Mouse (Mus musculus) forebrain, embryonic 13.5 days (tissue): Measurements from ENCODE around the gene Rab24. TPM values are rescaled to one million over a fixed set of nuclear protein-coding genes. Genes with fewer than 3 reads are reported as not detected.
A peak's percentile ranks its signal among the peaks of the same experiment; 100 is the strongest.

ENCODE experiments used
- ATAC-seq: fragments of 200-750 bp; cut with Nextera tagmentation; 2 replicates; pipeline ENCODE4 v1.8.0; 2017
- H3K27ac ChIP-seq: fragments of 300-500 bp; sonication (generic); 2 replicates; pipeline ENCODE4 v1.5.1; 2015; ENCODE audit warnings: inconsistent platforms, mild to moderate bottlenecking, moderate library complexity
- H3K27me3 ChIP-seq: fragments of 300-500 bp; sonication (generic); 2 replicates; pipeline ENCODE4 v1.6.1; 2015; ENCODE audit warnings: mild to moderate bottlenecking, inconsistent platforms
- H3K36me3 ChIP-seq: fragments of 300-500 bp; sonication (generic); 2 replicates; pipeline ENCODE4 v1.6.1; 2015; ENCODE audit warnings: mild to moderate bottlenecking, inconsistent platforms; ENCODE audit not compliant: poor library complexity, severe bottlenecking
- H3K4me1 ChIP-seq: fragments of 300-500 bp; sonication (generic); 2 replicates; pipeline ENCODE4 v1.6.1; 2015; ENCODE audit warnings: inconsistent platforms
- H3K4me2 ChIP-seq: fragments of 300-500 bp; sonication (generic); 2 replicates; pipeline ENCODE4 v1.6.1; 2015; ENCODE audit warnings: inconsistent platforms, mild to moderate bottlenecking, moderate library complexity
- H3K4me3 ChIP-seq: fragments of 300-500 bp; sonication (generic); 2 replicates; pipeline ENCODE4 v1.5.1; 2015; ENCODE audit warnings: mild to moderate bottlenecking, inconsistent platforms
- H3K9ac ChIP-seq: fragments of 300-500 bp; sonication (generic); 2 replicates; pipeline ENCODE4 v1.6.1; 2015; ENCODE audit warnings: mild to moderate bottlenecking, inconsistent platforms
- H3K9me3 ChIP-seq: fragments of 300-500 bp; sonication (generic); replicated peaks from 2 replicates; pipeline ENCODE4 v1.6.1; 2016; ENCODE audit warnings: inconsistent platforms
- WGBS: fragments of 180-500 bp; shearing (Covaris S2); methylation state at CpG from one replicate; pipeline ENCODE4 v1.1.7; 2015; 5-methylcytosine and 5-hydroxymethylcytosine counted together
- polyA plus RNA-seq: library from polyadenylated mRNA; unstranded; fragments of >200 nt; fragmentation: Nextera tagmentation; extraction: Ambion mirVana; gene quantifications from 2 replicates; pipeline ENCODE4 v1.2.1, GENCODE M21; 2015

The Rab24 gene
- polyA plus RNA-seq, result 102 and 105 TPM in 2 replicates

DNA sequence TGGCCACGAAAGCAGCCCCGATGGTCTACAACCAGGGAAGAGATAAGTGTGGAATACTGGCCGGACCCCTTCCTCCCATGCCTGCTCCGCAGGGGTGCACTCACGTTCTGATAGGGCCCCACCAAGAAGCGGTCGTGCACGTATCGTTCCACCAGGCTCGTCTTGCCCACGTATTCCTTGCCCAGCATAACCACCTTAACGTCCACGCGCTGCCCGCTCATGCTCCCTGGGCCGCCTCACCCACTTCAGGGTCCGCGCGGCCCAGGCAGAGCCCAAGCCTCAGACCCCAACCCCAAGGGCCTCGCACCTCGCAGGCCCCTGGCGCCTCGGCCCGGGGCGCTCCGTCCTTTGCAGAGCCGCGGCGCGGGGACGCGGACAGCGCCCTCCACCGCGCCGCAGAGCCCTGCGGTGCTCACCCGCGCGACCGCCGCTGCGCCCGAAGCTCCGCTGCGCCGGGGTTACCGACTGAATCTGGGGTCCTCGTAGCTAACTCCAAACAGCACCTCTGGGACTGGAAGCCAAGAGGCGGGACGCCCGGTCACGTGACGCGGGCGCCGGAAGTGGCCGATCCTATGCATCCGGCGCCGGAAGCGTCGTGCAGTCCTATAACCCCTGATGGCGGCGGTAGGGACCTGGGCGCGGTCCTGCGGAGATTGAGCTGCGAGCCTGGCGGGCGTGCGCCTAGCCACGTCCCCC is at the start of gene Rab24:
Rab24 (minus strand) TSS at position 513 of the 696 bp plus-strand sequence.
- Histone ChIP-seq H3K9me3 (no peaks in the 10 kb centered on the region), H3K4me3 (peak within 1 kb of the TSS; percentile 85), H3K27ac (peak within 1 kb of the TSS; percentile 62), H3K4me1 (peaks cover 35% of the 10 kb centered on the region), H3K27me3 (no peaks in the 10 kb centered on the region), H3K36me3 (peaks cover 76% of the 10 kb centered on the region), H3K4me2 (peak within 1 kb of the TSS; percentile 99), H3K9ac (peak within 1 kb of the TSS; percentile 86)
- WGBS, result under 1% methylated on average over 73 of the region's 73 CpGs
- ATAC-seq, result peak; percentile 91

DNA sequence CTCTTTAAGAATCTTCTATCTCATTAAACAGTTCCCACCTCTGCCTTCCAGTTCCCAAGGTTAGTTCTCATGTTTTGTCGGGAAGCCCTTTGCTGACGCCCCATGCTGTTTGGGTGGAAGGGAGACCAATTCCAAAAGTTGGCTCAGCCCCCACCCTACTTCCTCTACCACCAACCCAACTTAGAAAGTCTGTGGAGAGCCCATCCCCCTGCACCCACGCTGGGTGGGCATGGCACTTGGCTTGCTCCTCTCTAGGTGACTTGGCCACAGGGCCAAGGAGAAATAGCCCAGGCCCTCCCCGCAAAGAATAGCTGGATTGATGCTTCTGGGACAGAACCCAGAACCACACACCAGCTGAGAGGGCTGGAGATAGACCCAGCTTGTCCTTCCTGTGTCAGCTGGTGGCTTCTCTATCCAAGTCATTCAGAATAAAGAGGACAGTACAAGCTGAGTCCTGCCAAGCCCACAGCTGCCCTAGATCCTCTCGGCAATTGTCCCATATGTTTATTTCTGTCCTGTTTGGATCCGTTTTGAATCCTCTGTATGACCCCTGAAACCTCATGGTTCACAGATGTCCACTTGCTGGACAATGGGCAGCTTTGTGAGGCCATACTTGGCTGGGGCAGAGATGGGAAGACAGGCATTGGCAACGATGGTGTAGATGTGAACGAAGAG is 49.4 kb upstream of the Rab24 start:
- H3K27me3 ChIP-seq, result peaks cover 28% of the 10 kb centered on the region
- ATAC-seq, result no peak

GRCm38 (mm10) chr13:55370234-55370633 is 48.5 kb upstream of the Rab24 start:
- Histone ChIP-seq H3K27me3 (peaks cover 26% of the 10 kb centered on the region), H3K27ac (no peak overlapping the region), H3K9ac (no peak overlapping the region), H3K4me1 (no peaks in the 10 kb centered on the region), H3K36me3 (no peaks in the 10 kb centered on the region), H3K4me2 (no peak overlapping the region), H3K4me3 (no peak overlapping the region), H3K9me3 (no peaks in the 10 kb centered on the region)
- ATAC-seq, result no peak
- WGBS, result 68% methylated on average over 3 of the region's 3 CpGs

More for the DNA sequence above, 49.4 kb upstream of the Rab24 start:
- no peaks in the 10 kb centered on the region for H3K36me3 ChIP-seq
- no peak overlapping the region for H3K4me2 ChIP-seq
- H3K4me3 ChIP-seq, result no peak overlapping the region
- no peaks in the 10 kb centered on the region for H3K4me1 ChIP-seq
- no peaks in the 10 kb centered on the region for H3K9me3 ChIP-seq
- 81% methylated on average over 8 of the region's 8 CpGs for WGBS
- no peak overlapping the region for H3K9ac ChIP-seq
- no peak overlapping the region for H3K27ac ChIP-seq

DNA sequence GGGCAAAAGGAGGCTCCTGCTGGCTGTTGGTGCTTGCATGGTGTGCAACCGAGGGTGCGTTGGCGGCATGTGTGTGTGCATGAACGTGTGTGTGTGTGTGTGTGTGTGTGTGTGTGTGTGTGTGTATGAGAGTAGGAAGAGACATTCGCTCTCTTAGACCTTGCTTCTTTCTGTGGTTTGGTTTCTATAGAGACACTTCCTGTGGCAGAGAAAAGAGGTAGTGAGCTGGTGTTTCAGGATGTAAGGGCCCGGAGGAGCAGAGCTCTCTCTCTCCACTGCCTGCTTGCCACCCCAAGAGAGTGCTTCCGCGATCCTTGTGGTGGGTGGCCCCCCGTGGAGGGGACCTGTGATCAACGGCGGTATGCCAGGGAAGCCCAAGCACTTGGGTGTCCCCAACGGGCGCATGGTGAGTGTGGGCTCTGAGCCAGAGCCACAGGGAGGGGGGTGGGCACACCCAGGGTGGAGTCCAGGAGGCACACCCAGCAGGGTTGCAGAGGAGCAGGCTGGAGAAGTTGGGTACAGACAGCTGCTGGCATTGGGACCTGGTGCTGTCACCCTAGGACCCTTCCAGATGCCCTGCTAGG is 47.9 kb upstream of the Rab24 start, which contains the start of gene Rgs14:
Rgs14 (plus strand) TSS at position 202 of the 584 bp plus-strand sequence.
- Histone ChIP-seq H3K4me3 (no peak within 1 kb of the TSS), H3K4me1 (no peaks in the 10 kb centered on the region), H3K27me3 (peaks cover 27% of the 10 kb centered on the region), H3K9ac (no peak within 1 kb of the TSS), H3K36me3 (no peaks in the 10 kb centered on the region), H3K4me2 (no peak within 1 kb of the TSS), H3K9me3 (no peaks in the 10 kb centered on the region), H3K27ac (no peak within 1 kb of the TSS)
- no peak for ATAC-seq
- 57% methylated on average over 13 of the region's 13 CpGs for WGBS

DNA sequence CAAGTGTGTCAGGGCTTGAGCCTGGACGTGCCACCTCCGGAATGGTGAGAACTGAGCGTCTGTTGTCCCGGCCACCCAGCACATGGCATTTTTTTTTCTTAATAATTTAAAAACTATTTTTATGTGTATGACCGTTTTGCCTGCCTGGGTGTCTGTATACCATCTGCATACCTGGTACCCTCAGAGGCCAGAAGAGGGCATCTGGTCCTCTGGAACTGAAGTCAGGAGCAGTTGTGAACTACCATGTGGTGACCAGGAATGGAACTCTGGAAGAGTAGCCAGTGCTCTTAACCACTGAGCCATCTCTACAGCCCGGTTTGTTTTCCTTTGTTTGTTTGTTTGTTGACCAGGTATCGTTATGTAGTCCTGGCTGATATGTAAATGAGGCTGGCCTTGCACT is 46.7 kb upstream of the Rab24 start:
- H3K4me2 ChIP-seq, result no peak overlapping the region
- WGBS, result 80% methylated on average over 7 of the region's 7 CpGs
- ATAC-seq, result no peak
- H3K9me3 ChIP-seq, result no peaks in the 10 kb centered on the region
- no peak overlapping the region for H3K27ac ChIP-seq
- no peak overlapping the region for H3K9ac ChIP-seq
- no peaks in the 10 kb centered on the region for H3K36me3 ChIP-seq
- no peaks in the 10 kb centered on the region for H3K4me1 ChIP-seq
- peaks cover 22% of the 10 kb centered on the region for H3K27me3 ChIP-seq
- no peak overlapping the region for H3K4me3 ChIP-seq

- H3K4me1 ChIP-seq, result peaks cover 25% of the 10 kb centered on the region
- peak within 1 kb of the TSS; percentile 98 for H3K4me3 ChIP-seq
- under 1% methylated on average over 35 of the region's 35 CpGs for WGBS
- peaks cover 35% of the 10 kb centered on the region for H3K36me3 ChIP-seq
- H3K27me3 ChIP-seq, result peaks cover 12% of the 10 kb centered on the region
- no peaks in the 10 kb centered on the region for H3K9me3 ChIP-seq
- H3K9ac ChIP-seq, result peak within 1 kb of the TSS; percentile 93
- H3K27ac ChIP-seq, result peak within 1 kb of the TSS; percentile 93
- H3K4me2 ChIP-seq, result peak within 1 kb of the TSS; percentile 91
- peak; percentile 99 for ATAC-seq
These were observed 40.8 kb upstream of the Rab24 start, which contains the start of gene Lman2 for GRCm38 (mm10) chr13:55362453-55363060. TSS of gene Lman2 (minus strand) at chr13:55362783.

GRCm38 (mm10) chr13:55361974-55362452 is 40.3 kb upstream of the Rab24 start:
- H3K9ac ChIP-seq, result peak overlapping the region; percentile 93
- H3K9me3 ChIP-seq, result no peaks in the 10 kb centered on the region
- WGBS, result 1% methylated on average over 32 of the region's 32 CpGs
- peaks cover 25% of the 10 kb centered on the region for H3K4me1 ChIP-seq
- peaks cover 40% of the 10 kb centered on the region for H3K36me3 ChIP-seq
- H3K4me3 ChIP-seq, result peak overlapping the region; percentile 98
- peak overlapping the region; percentile 91 for H3K4me2 ChIP-seq
- H3K27me3 ChIP-seq, result peaks cover 8% of the 10 kb centered on the region
- H3K27ac ChIP-seq, result peak overlapping the region; percentile 93
- peak; percentile 39 for ATAC-seq

GRCm38 (mm10) chr13:55361145-55361544 is 39.4 kb upstream of the Rab24 start:
- Histone ChIP-seq H3K9me3 (no peaks in the 10 kb centered on the region), H3K27me3 (peaks cover 8% of the 10 kb centered on the region), H3K27ac (no peak overlapping the region), H3K4me2 (peak overlapping the region; percentile 91), H3K4me1 (peaks cover 25% of the 10 kb centered on the region), H3K4me3 (peak overlapping the region; percentile 98), H3K9ac (peak overlapping the region; percentile 93; the same call in 1 of the 2 replicates), H3K36me3 (peaks cover 49% of the 10 kb centered on the region)
- ATAC-seq, result no peak

GRCm38 (mm10) chr13:55346745-55347144 is 25.0 kb upstream of the Rab24 start:
- no peak overlapping the region for H3K27ac ChIP-seq
- no peak for ATAC-seq
- no peaks in the 10 kb centered on the region for H3K4me1 ChIP-seq
- no peak overlapping the region for H3K4me3 ChIP-seq
- H3K9ac ChIP-seq, result no peak overlapping the region
- H3K27me3 ChIP-seq, result no peaks in the 10 kb centered on the region
- no peak overlapping the region for H3K4me2 ChIP-seq
- H3K36me3 ChIP-seq, result peaks cover 83% of the 10 kb centered on the region
- WGBS, result 86% methylated on average over 11 of the region's 11 CpGs
- no peaks in the 10 kb centered on the region for H3K9me3 ChIP-seq

DNA sequence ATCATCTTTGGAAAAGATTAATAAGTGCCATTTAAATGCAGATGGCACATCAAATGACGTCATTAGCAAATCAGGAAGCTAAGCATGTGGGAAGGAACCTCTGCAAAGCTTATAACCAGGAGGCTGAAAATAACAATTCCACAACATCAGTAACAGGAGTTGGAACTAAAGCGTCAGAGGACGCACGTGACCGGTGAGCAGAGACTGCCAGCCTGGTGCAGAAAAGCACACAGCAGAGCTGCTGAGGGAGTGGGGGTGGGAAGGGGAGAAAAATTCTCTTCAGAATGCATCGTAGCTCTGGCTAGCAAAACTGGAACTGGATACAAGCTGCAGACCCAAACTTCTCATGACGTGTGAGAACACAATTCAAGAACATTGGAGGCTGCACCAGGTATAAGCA is 22.5 kb upstream of the Rab24 start:
- Histone ChIP-seq H3K9ac (no peak overlapping the region), H3K4me1 (no peaks in the 10 kb centered on the region), H3K9me3 (no peaks in the 10 kb centered on the region), H3K36me3 (peaks cover 59% of the 10 kb centered on the region), H3K27ac (no peak overlapping the region), H3K4me2 (no peak overlapping the region), H3K27me3 (no peaks in the 10 kb centered on the region), H3K4me3 (no peak overlapping the region)
- ATAC-seq, result no peak
- 89% methylated on average over 7 of the region's 7 CpGs for WGBS

GRCm38 (mm10) chr13:55342469-55342868 is 20.7 kb upstream of the Rab24 start:
- Histone ChIP-seq H3K9ac (no peak overlapping the region), H3K4me3 (no peak overlapping the region), H3K27me3 (no peaks in the 10 kb centered on the region), H3K4me2 (no peak overlapping the region), H3K4me1 (no peaks in the 10 kb centered on the region), H3K9me3 (no peaks in the 10 kb centered on the region), H3K27ac (no peak overlapping the region), H3K36me3 (peaks cover 41% of the 10 kb centered on the region)
- WGBS, result 49% methylated on average over 11 of the region's 11 CpGs
- ATAC-seq, result no peak

- 43% methylated on average over 2 of the region's 2 CpGs for WGBS
- Histone ChIP-seq H3K4me1 (no peaks in the 10 kb centered on the region), H3K9ac (no peak overlapping the region), H3K4me3 (no peak overlapping the region), H3K9me3 (no peaks in the 10 kb centered on the region), H3K27ac (no peak overlapping the region), H3K36me3 (peaks cover 9% of the 10 kb centered on the region), H3K27me3 (no peaks in the 10 kb centered on the region), H3K4me2 (no peak overlapping the region)
- ATAC-seq, result no peak
These were observed 17.5 kb upstream of the Rab24 start for GRCm38 (mm10) chr13:55339259-55339658.
